Mouse (Mus musculus) intestine, embryonic 16.5 days (tissue): ENCODE measurements around the gene Trim25. TPM values are rescaled to one million over a fixed set of nuclear protein-coding genes. Genes with fewer than 3 reads are reported as not detected.
"Not testable (repeated sequence)": the region's sequence is repeated elsewhere in the genome, so short reads cannot be mapped to it uniquely, and the experiment has no call there.

Experiments used
- ATAC-seq: fragments of 200-750 bp; cut with Nextera tagmentation; 2 replicates; pipeline ENCODE4 v1.8.0; 2017; ENCODE audit warnings: moderate TSS enrichment, moderate library complexity
- H3K27ac ChIP-seq: fragments of 300-500 bp; sonication (generic); 2 replicates; pipeline ENCODE4 v1.5.1; 2014; ENCODE audit warnings: mild to moderate bottlenecking, low read length
- H3K27me3 ChIP-seq: fragments of 300-500 bp; sonication (generic); replicated peaks from 2 replicates; pipeline ENCODE4 v1.6.1; 2014; ENCODE audit warnings: low read length, control low read depth, mixed read lengths; ENCODE audit not compliant: control insufficient read depth, insufficient read depth
- H3K36me3 ChIP-seq: fragments of 300-500 bp; sonication (generic); 2 replicates; pipeline ENCODE4 v1.6.1; 2014; ENCODE audit warnings: low read length, control low read depth; ENCODE audit not compliant: control insufficient read depth, insufficient read depth
- H3K4me1 ChIP-seq: fragments of 300-500 bp; sonication (generic); 2 replicates; pipeline ENCODE4 v1.6.1; 2014; ENCODE audit warnings: low read length, control low read depth, mixed read lengths; ENCODE audit not compliant: control insufficient read depth, insufficient read depth
- H3K4me2 ChIP-seq: fragments of 300-500 bp; sonication (generic); 2 replicates; pipeline ENCODE4 v1.6.1; 2014; ENCODE audit warnings: low read depth, low read length, control low read depth
- H3K4me3 ChIP-seq: fragments of 300-500 bp; sonication (generic); 2 replicates; pipeline ENCODE4 v1.5.1; 2014; ENCODE audit warnings: mild to moderate bottlenecking, low read length
- H3K9ac ChIP-seq: fragments of 300-500 bp; sonication (generic); 2 replicates; pipeline ENCODE4 v1.6.1; 2014; ENCODE audit warnings: low read depth, low read length
- H3K9me3 ChIP-seq: fragments of 300-500 bp; sonication (generic); 2 replicates; pipeline ENCODE4 v1.6.1; 2016; ENCODE audit warnings: low read length, control low read depth; ENCODE audit not compliant: control insufficient read depth
- WGBS: fragments of 180-500 bp; shearing (Covaris S2); extraction: QIAGEN DNeasy Blood & Tissue Kit; methylation state at CpG from one replicate; pipeline ENCODE4 v1.1.7; 2014; 5-methylcytosine and 5-hydroxymethylcytosine counted together
- polyA plus RNA-seq: library from polyadenylated mRNA; unstranded; fragments of >200 nt; fragmentation: Nextera tagmentation; extraction: Ambion mirVana; gene quantifications from 2 replicates; pipeline ENCODE4 v1.2.1, GENCODE M21; 2015

The Trim25 gene
- polyA plus RNA-seq, 1 experiment from 2014 or later = 27.5 TPM

DNA sequence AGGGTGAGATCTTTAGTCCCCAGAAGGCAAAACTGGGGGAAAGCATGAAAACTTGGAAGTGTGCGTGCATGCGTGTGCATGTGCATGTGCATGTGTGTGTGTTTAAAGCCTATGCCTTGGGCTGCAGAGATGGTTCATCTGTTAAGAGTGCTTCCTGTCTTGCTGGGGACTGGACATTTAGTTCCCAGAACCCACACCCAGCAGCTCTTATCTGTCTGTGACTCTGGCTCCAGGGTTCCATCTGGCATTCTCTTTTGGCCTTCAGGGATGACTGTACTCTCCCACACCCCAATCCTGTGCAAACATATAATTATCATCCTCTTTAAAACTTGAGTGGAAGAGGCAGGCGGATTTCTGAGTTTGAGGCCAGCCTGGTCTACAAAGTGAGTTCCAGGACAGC lies 26.9 kb downstream of the Trim25 start:
- H3K36me3 ChIP-seq = no peaks in the 10 kb centered on the region
- WGBS = 92% methylated on average over 3 of the region's 3 CpGs

DNA sequence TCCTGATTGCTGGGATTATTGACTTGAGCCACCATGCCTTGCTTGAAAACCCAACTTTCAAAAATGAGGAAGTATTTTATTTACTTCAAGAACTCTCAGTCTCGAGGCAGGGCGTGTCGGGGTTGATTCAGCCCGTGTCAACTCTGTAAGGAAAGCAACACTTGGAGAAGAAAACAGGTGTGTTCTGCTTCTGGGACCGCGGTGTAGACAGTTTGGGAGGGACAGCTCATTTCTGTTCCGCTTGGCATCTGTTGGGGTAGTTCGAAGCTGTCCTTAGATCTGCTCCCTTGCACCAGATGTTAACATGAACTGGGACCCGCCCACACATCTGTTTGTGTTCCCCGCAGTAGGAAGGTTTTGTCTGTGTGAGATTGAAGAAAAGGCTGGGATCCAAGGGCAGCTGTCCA lies 28.8 kb downstream of the Trim25 start:
- H3K9ac ChIP-seq = no peak overlapping the region
- no peak for ATAC-seq
- no peaks in the 10 kb centered on the region for H3K36me3 ChIP-seq
- H3K9me3 ChIP-seq = no peaks in the 10 kb centered on the region
- H3K27me3 ChIP-seq = no peaks in the 10 kb centered on the region
- H3K4me2 ChIP-seq = 0 out of 2 replicates have a peak overlapping the region, but pooled peaks have one; percentile 10
- H3K27ac ChIP-seq = peak overlapping the region; percentile 61
- 59% methylated on average over 10 of the region's 10 CpGs for WGBS
- H3K4me1 ChIP-seq = peaks cover 18% of the 10 kb centered on the region
- H3K4me3 ChIP-seq = no peak overlapping the region

More for the DNA sequence above, 26.9 kb downstream of the Trim25 start:
- Histone ChIP-seq H3K4me1 (peaks cover 19% of the 10 kb centered on the region), H3K27ac (no peak overlapping the region), H3K4me2 (no peak overlapping the region), H3K27me3 (no peaks in the 10 kb centered on the region), H3K9me3 (no peaks in the 10 kb centered on the region), H3K9ac (no peak overlapping the region), H3K4me3 (no peak overlapping the region)
- no peak for ATAC-seq

DNA sequence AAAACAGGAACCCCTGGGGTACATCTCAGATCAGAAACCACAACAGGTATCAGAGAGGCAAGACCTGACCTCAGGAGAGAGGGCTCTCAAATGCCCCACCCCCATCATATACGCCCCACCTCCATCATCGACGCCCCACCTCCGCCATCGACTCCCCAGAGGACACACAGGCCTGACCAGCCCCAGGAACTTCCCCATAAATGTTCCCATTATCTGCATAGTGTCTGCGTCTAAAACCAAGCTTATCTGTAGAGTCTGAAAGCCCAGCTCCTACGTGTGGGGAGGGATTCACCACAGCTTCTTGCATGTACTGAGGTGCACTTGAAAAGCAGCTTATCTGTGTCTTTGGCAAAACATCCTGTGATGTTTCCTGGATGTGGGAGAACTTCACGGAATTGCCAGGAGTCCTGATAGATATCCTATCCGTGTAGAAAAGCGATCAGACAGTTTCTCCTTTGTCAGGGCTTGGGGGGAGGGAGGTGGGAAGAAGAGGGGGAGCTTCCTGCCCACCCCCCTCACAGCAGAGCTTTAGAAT lies 29.8 kb downstream of the Trim25 start:
- Histone ChIP-seq H3K4me1 (peaks cover 18% of the 10 kb centered on the region), H3K27me3 (no peaks in the 10 kb centered on the region), H3K4me2 (no peak overlapping the region), H3K4me3 (no peak overlapping the region), H3K36me3 (no peaks in the 10 kb centered on the region), H3K27ac (peak overlapping the region; percentile 30; the same call in 1 of the 2 replicates), H3K9me3 (no peaks in the 10 kb centered on the region), H3K9ac (no peak overlapping the region)
- 39% methylated on average over 10 of the region's 10 CpGs for WGBS
- peak; percentile 14; the same call in 1 of the 2 replicates for ATAC-seq

DNA sequence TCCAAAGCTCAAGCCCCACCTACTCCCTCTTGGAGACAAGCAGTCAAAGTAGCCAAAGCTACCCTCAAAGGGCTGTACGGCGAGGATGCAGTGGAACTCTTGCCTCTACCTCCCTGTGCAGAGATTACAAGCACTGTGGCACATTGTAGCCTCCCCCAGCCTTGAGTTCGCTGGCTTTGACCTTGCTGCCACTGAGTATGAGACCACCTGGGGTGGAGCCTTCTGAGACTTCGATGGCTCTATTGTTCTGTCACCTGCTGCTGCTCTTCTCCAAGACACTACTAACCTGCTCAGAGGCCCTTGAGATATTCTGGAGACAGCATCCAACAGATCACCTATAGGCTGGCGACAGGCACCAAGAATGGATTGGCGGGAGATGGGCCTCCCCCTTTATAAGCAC lies 31.4 kb downstream of the Trim25 start:
- H3K4me2 ChIP-seq = no peak overlapping the region
- H3K9me3 ChIP-seq = no peaks in the 10 kb centered on the region
- no peak for ATAC-seq
- no peak overlapping the region for H3K4me3 ChIP-seq
- no peaks in the 10 kb centered on the region for H3K36me3 ChIP-seq
- WGBS = 82% methylated on average over 6 of the region's 6 CpGs
- H3K9ac ChIP-seq = no peak overlapping the region
- H3K4me1 ChIP-seq = peaks cover 14% of the 10 kb centered on the region; the same call in 1 of the 2 replicates
- no peaks in the 10 kb centered on the region for H3K27me3 ChIP-seq
- no peak overlapping the region for H3K27ac ChIP-seq

DNA sequence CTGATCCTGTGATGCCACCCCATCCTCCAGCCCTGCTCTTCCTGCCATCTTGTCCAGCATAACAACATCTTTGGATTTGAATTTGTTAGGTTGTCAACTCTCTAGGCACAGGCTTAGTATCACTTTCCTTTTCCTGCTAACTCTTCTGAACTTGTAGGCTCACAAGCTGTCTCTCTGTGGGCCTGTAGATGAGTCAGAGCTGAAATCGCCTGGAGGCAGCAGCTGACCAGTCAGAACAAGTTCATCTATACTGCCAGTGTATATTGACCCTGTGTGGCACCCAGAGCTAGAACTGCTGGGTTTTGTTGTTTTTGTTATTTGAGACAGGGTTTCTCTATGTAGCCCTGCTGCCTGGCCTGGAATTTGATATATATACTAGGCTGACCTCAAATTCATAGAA lies 32.0 kb downstream of the Trim25 start:
- no peak for ATAC-seq
- Histone ChIP-seq H3K9me3 (no peaks in the 10 kb centered on the region), H3K4me3 (no peak overlapping the region), H3K4me2 (no peak overlapping the region), H3K4me1 (peaks cover 11% of the 10 kb centered on the region; the same call in 1 of the 2 replicates), H3K27ac (no peak overlapping the region), H3K36me3 (no peaks in the 10 kb centered on the region), H3K27me3 (no peaks in the 10 kb centered on the region), H3K9ac (no peak overlapping the region)
- 56% methylated on average over 1 of the region's 1 CpGs for WGBS

DNA sequence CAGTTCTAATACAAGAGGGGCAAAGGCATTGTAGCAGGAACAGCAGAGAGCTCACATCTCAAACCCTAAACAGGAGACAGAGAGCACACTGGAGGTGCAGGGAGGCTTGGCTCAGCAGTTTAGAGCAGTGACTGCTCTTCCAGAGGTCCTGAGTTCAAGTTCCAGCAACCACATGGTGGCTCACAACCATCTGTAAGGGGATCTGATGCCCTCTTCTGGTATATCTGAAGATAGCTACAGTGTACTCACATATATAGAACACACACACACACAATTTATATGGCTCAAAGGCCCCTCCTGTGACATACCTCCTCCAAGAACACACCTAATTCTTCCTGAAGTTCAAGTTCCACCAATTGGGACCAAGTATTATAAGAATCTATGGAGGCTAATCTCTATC lies 35.4 kb downstream of the Trim25 start:
- H3K4me3 ChIP-seq = no peak overlapping the region
- H3K27ac ChIP-seq = no peak overlapping the region
- H3K36me3 ChIP-seq = no peaks in the 10 kb centered on the region
- no peak overlapping the region for H3K4me2 ChIP-seq
- no peaks in the 10 kb centered on the region for H3K4me1 ChIP-seq
- no peaks in the 10 kb centered on the region for H3K9me3 ChIP-seq
- H3K9ac ChIP-seq = no peak overlapping the region
- no peak for ATAC-seq
- no peaks in the 10 kb centered on the region for H3K27me3 ChIP-seq

DNA sequence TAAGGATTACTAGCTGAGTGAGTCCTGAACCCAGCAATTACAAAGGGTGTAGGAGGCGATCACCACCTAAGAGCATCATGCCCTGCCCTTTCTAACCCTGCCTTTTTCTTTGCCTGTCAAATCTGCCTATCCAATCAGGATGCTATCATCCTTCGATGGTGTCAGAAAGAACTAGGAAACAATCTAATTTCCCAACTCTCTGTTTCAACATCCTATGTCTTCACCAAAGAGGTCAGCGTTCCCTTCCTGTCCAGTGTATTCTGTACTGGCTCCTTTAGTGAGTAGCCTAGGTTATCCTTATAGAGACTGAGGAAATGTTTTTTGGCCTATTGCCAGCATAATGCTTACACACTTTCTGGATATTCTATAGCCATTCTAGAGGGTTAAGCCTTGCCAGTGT lies 36.4 kb downstream of the Trim25 start:
- Histone ChIP-seq H3K4me2 (no peak overlapping the region), H3K27ac (no peak overlapping the region), H3K9me3 (no peaks in the 10 kb centered on the region), H3K27me3 (no peaks in the 10 kb centered on the region), H3K4me3 (no peak overlapping the region), H3K9ac (no peak overlapping the region), H3K36me3 (no peaks in the 10 kb centered on the region), H3K4me1 (no peaks in the 10 kb centered on the region)
- ATAC-seq = no peak
- WGBS = 82% methylated on average over 3 of the region's 3 CpGs

DNA sequence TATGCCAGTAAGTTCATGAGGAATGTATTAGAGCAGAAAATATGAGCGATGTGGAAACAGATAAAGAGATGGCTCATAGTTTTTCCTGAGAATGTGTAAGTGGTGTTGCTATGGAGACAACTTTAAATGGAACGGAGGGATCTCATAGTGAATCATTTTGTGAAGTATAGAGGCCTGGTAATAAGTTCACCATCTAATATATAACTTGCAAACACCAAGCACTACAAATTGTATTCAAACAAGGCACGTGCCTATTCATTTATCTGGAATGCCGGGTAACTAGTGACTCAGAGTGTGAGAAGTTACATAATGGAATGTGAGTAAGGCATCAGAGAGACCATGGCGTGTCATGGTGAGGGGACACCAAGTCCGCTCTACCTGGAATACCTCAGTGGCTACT lies 39.3 kb downstream of the Trim25 start:
- Histone ChIP-seq H3K36me3 (no peaks in the 10 kb centered on the region), H3K27ac (no peak overlapping the region), H3K4me2 (no peak overlapping the region), H3K27me3 (no peaks in the 10 kb centered on the region), H3K4me1 (no peaks in the 10 kb centered on the region), H3K9me3 (no peaks in the 10 kb centered on the region), H3K4me3 (no peak overlapping the region), H3K9ac (no peak overlapping the region)
- WGBS = 88% methylated on average over 6 of the region's 6 CpGs
- no peak for ATAC-seq

DNA sequence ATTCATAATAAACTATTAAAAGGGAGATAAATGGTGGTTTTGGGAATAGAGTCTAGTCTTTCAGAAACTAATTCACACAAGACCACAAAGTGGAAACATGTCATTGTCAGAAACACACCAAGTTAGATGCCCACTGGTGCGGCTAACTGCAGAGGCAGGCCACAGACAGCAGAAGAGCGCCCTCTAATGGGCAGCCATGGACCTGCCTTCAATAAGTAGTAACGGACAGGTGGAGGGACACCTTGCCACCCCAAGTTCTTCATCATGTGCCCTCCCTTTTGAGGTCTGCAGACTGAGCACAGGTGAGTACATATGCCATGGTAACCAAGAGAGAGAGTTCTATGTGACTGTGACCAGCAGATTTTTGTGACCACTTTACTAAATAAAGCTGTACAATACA lies 40.1 kb downstream of the Trim25 start:
- no peak overlapping the region for H3K4me3 ChIP-seq
- H3K27ac ChIP-seq = no peak overlapping the region
- no peak overlapping the region for H3K4me2 ChIP-seq
- no peaks in the 10 kb centered on the region for H3K9me3 ChIP-seq
- no peaks in the 10 kb centered on the region for H3K27me3 ChIP-seq
- no peaks in the 10 kb centered on the region for H3K4me1 ChIP-seq
- no peak overlapping the region for H3K9ac ChIP-seq
- ATAC-seq = no peak
- 0 out of 2 replicates have a peak, but pooled peaks cover under 1% of the 10 kb centered on the region for H3K36me3 ChIP-seq
- WGBS = 26% methylated on average over 3 of the region's 3 CpGs

DNA sequence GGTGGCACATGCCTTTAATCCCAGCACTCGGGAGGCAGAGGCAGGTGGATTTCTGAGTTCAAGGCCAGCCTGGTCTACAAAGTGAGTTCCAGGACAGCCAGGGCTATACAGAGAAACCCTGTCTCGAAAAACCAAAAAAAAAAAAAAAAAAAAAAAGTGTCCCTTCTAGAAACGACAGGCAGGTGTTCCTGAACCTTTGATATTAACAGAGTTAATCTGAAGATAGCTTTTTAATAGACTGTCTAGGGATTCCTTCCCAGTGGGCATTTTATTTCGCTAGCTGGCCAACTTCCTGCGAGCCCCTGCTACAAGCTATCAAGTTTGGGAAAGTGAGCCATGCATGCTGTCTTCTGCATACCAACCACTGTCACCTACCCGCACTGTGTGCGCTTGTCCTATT lies 41.9 kb downstream of the Trim25 start:
- WGBS = 89% methylated on average over 6 of the region's 7 CpGs
- not testable (repeated sequence) for H3K36me3 ChIP-seq

More for the DNA sequence above, 41.9 kb downstream of the Trim25 start:
- H3K4me2 ChIP-seq, ATAC-seq, H3K9ac ChIP-seq, H3K27me3 ChIP-seq, H3K4me3 ChIP-seq, H3K9me3 ChIP-seq, H3K4me1 ChIP-seq, H3K27ac ChIP-seq: not testable (repeated sequence)
